Mouse (Mus musculus): ENCODE data around the gene Olah.

GRCm38 (mm10) chr2:3331071-3331703 is 65.8 kb downstream of the Olah start:
- no peak for TF ChIP-seq POLR2A (IDR thresholded peaks at IDR 0.05; ENCODE audit: low read depth, low read length)
- no peak for TF ChIP-seq CTCF (IDR thresholded peaks at IDR 0.05; ENCODE audit: borderline replicate concordance, insufficient read depth, low read length)
